Mouse (Mus musculus) common myeloid progenitor, adult 5-6 weeks (primary cell): ENCODE results near the gene Tfip11. TPM values are rescaled to one million over a fixed set of nuclear protein-coding genes. Genes with fewer than 3 reads are reported as not detected.

ENCODE experiments used
- ATAC-seq: replicated peaks from 2 replicates; pipeline ENCODE4 v1.8.0; 2016; ENCODE audit warnings: low read depth, mild to moderate bottlenecking, moderate TSS enrichment, inconsistent platforms; ENCODE audit not compliant: poor library complexity, severe bottlenecking
- total RNA-seq: library from RNA; stranded (forward); fragments of 200-1000, 187-1606 nt; gene quantifications from 2 replicates; pipeline ENCODE4 v1.2.3, GENCODE M21; 2017

The Tfip11 gene
- total RNA-seq, 1 experiment from 2014 or later = 23.8 TPM

DNA sequence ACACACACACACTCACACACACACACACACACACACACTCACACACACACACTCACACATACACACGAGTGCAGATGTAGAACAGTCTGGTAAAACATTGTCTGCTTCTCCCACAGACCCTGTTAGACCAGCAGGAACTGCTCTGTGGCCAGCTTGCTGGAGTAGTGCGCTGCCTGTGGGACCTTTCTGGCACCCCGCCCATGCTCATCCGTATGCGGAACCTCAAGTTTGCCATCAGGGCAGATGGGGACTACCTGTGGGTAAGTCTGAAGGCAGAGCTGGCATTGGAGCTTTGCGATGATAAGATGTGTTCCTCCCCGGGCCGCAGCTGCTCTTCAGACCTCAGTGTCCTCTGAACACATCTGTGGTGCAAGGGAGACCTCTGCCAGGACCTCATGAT, 23.0 kb downstream of the Tfip11 start:
- ATAC-seq = no peak

DNA sequence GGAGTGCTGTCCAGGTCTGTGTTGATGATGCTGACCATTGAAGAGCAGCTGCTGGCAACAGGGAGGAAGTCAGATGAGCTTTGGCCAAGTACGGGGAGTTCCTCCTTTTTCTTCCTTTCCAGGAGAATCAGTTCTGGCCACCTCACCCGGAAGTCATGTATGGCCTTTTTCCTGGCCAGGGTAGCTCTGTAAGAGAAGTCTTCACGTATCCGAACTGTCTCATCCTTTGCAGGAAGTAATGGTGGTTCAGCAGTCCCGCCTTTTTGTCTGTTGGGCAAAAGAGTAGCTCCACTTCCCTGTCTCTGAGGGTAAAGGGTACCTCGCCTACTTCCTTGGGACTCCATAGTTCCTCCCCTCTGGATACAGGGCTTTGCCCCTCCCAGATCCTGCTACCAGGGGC, 29.3 kb downstream of the Tfip11 start:
- no peak for ATAC-seq

DNA sequence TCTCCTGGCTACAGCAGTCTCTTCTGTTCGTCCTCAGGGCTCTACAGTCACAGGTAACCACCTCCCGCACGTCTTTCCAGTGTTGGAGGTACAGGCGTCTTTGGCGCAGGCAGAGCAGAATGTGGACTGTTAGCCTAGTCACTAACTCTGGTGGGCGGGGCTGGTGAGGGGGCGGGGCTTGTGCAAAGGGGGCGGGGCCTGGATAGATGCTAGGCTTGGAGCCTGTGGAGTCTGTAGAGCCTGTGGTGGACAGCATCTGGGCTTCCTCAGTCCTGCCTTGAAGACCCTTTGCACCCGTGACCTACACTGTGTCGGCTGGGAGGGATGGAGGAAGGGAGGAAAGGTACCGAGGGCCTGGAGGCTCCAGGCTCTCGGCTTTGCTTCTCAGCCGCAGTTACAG, 29.8 kb downstream of the Tfip11 start, which contains the start of gene Gm6583:
TSS of gene Gm6583 (minus strand) at position 124 of the 400 bp plus-strand sequence.
- no peak for ATAC-seq

DNA sequence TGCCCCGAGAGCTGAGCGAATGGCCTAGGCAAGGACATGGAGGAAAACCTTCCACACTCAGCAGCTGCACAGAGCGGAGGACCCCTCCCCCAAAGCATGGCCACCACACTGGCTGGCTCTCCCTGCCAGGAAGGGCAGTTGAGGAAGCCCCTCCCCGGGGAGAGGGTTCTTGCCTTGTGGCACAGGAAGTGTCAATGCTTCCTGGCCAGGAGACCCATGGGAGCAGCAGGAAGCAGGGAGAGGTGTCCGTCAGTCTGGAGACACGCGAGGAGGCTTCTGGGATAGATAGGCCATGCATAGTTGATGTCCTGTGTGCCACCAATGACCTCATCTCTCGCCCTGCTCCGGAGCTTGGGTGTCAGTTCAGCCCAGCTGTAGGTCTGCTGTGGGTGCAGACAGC, 30.2 kb downstream of the Tfip11 start:
- no peak for ATAC-seq

DNA sequence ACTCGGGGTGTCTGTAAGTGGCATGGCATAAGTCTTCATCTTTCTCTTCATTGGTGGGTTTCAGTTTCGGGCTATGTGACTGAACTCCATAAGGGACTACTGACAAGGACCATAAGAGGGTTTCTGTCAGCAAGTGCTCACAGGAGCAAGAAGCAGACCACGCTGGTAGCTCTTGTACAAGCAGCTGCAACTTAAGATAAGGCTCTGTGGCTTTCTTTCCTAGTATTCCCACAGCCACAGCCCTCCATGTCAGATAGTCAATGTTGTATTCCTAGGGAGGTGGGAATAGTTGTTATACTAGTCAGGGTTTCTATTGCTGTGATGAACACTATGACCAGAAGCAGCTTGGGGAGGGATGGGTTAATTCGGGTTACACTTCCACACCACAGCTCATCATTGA, 33.4 kb downstream of the Tfip11 start:
- peak; percentile 80 for ATAC-seq

DNA sequence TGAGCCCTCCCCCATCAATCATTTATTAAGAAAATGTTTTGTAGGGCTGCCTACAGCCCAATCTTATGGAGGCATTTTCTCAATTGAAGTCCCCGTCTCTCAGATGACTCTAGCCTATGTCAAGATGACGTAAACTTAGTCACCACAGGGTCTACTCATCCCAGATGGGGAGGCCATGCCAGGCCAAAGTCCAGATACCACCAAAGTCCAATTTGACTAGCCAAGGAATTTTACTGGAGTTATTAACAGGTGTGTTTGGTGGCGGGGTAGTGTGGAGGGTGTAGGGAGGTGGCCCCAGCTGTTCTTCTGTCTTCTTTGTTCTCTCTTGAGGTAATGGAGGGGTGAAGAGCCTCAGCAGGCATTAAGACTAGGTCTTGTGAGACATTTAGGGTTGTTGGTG, 33.9 kb downstream of the Tfip11 start:
- no peak for ATAC-seq

DNA sequence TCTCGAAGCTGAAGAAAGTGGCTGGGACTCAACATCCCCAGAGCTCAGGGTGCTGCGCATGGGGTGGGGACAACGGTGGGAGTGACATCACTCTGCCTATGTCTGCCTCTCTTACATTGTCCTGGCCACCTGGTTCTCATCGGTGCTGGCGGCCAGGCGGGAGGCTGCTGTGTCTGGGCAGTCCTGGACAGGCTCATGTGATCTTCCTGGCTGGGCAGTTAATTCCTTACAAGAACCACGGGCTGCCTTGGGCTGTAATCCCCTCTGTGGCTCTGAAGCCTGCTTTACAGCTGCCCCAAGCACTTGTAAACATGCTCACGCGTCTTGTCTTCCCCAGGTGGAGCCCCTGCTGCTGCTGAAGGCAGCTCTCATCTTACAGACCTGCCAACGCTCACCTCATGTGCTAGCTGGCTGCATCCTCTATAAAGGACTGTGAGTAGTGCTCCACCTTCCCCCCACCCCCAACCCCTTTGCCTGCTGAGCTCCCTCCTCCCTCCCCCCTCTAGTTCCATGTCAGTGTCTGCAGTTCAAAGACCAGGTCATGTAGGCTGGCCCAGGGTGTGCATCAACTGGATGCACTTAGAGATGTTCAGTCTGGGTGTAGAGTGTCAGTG, 38.1 kb downstream of the Tfip11 start:
- ATAC-seq = no peak

DNA sequence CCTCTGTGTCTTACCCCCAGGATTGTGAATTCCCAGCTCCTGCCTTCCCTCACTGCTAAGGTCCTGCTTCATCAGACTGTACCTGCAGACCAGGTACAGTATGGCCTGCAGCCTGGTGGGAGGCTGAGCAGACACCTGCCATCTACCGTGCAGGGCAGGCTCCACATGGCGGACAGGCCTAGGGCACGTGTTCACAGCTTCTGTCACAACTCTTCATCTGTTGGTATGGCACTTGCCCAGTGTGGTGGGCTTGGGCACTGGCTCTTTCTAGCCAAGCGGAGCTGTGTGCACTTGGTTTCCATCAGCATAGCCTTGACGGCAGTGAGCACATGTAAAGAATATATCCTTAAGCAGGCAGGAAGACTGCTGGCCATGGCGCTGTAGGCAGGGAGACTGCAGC, 40.7 kb downstream of the Tfip11 start:
- ATAC-seq = no peak

DNA sequence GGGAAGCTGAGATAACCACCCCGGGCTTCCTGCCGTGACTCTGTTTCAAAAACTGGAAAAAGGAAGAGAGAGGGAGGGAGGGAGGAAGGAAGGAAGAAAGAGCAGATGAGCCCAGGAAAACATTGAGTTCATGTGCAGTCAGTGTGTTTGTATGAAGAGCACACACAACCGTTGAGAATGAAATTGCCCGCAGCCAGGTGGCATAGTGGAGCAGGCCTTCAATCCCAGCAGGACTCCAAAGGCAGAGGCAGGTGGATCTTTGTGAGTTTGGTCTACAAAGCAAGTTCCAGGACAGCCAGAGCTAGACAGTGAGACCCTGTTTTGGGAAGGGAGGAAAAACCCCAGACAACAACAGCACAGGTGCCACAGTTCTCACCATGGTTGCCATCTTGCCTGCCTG, 41.2 kb downstream of the Tfip11 start:
- ATAC-seq = no peak

DNA sequence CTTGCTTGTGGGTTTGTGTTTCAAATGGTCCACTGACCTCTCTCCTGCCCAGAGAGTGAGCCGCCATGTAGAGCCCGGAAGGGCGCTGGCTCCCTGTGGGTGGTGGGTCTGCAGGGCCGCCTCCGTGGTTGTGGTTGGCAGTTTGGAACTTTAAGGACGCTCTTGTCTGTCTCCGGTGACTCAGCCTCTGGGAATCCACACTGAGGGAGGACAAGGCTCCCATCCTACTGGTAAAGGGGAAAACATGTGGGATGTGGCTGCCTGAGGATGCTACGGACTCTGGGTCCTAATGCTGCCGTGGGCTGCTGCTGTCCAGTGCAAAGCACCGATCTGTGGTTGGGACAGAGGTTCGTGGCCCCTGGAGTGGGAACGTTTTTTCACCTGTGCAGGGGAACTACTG, 41.8 kb downstream of the Tfip11 start:
- no peak for ATAC-seq

DNA sequence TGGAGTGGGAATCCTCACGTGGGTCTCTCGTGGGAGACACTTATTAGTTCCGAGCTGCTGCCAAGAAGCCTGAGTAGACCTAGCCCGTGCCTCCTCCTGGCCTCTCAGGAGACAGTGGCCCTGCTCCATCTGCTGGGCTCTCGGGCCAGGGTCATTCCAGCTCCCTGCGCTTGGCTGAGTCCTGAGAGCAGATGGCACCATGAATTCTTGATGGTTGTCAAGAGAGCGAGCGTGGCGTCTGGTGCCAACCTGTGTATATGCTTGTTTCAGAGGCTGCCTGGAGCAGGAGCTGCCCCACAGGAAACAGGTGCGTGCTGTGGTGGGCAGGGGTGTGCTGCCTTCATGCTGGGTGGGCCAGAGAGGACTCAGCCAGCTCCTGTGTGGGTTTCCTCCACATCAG, 42.5 kb downstream of the Tfip11 start:
- ATAC-seq = no peak

DNA sequence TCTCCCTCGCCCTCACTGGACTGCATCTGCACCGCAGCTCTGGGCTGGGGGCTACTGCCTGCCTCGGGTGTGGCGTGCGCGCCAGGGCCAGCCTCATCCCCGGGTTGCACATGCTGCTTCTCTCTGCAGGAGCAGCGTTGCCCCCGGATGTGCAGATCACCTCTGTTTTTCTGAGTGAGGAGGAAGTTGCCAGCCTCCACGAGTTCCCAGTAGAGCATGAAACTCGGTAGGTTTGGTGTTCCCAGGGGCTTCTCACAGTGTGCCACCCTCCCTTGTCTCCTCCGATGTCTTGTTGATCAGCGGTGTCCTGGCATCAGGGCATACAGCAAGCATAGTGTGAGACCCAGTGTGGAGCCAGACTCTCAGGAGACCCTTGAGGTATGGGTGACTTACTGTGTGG, 43.2 kb downstream of the Tfip11 start:
- no peak for ATAC-seq

DNA sequence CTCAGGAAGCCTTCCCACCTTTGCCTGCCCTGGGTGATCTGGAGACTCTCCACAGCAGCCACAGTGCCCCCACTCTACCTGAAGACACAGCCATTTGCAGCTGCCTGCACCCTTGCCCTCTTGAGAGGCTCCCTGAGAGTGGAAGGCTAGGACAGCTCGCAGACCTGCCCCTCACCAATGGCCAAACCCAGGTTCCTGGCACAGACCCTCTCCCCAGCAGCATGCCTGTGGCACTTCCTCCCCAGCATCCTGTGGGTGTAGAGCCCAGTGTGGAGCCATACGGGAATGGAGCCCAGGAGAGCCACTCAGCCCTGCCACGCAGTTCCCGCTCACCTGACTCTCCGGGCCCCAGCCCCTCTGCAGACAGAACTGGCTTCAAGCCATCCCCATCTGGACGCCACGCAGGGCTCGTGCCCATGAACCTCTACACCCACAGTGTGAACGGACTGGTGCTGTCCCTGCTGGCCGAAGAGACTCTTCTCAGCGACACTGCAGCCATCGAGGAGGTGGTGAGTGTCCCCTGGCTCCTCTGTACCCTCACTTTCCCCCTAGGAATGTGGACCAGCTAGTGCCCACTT, 44.2 kb downstream of the Tfip11 start:
- ATAC-seq = no peak

DNA sequence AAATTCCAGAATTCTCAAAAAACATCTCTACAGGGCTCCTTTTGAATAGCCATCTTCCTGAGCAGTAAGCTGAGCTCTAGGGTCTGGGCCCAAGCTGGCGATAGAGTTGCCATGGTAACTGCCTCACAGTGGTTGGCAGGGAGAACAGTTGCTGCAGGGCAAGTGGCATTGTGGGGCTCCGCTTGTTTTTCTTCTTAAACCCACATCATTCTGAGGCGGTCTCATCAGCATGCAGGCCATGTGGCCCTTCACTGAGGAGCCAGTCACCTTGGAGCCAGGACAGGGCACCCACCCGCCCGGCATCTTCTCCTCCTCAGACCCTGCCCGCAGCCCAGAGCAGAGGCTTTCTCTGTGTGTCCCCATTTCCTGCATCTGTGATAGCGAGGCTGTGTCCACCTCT, 45.8 kb downstream of the Tfip11 start:
- ATAC-seq = no peak

DNA sequence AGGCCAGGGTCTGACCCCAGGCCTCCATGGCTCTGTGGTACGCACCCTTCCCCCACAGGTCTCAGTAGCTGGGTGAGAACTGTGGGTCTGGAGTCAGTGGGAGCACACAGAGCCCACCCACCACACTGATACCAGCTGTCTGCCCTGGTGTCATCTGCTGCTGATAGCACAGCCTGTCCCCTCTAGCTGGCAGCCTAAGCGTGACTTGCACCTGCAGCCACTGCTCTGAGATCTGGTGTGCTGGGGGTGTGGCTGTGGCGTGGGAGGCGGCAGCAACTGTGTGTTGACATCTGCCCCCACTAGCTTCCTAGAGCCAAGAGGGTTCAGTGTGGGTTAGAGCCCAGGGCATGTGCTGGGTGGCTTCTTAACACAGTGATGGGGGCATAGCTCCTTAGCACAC, 50.0 kb downstream of the Tfip11 start:
- no peak for ATAC-seq

DNA sequence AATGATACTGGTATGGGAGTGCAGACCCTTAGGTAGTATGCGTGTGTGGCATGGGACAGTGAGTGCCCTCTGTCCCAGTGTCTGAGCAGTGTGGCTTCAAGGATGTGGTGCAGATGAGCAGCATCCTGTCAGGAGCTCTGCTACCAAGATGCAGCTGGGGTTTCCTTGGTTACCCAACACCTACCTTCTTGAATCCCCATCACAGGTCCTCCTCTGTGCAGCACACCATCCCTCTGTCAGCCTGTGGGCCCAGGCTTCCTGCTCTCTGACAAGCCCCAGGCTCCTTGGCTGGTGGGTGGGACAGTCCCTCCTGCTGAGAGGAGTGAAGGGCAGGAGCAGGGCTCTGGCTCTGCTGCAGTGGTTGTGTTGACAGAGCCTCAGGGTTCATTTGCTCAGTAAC, 51.2 kb downstream of the Tfip11 start:
- ATAC-seq = no peak

DNA sequence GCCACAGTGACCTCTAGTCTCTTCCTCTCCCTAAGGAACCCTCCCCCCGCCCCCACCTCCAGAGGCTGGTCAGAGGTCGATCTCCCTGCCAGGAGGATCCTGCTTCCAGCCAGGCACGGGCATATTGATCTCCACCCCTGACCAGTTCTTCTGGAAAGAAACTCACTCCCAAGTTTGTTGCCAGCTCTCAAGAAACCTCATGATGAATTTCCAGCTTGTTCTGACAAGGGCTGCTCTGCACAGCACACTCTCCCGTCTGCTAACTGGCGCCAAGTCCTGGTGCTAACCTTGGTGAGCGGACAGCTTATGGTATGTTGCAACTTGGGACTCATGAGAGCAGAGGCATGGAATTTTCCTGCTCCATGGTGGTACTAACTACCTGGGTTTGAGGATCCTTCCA, 52.6 kb downstream of the Tfip11 start:
- no peak for ATAC-seq

DNA sequence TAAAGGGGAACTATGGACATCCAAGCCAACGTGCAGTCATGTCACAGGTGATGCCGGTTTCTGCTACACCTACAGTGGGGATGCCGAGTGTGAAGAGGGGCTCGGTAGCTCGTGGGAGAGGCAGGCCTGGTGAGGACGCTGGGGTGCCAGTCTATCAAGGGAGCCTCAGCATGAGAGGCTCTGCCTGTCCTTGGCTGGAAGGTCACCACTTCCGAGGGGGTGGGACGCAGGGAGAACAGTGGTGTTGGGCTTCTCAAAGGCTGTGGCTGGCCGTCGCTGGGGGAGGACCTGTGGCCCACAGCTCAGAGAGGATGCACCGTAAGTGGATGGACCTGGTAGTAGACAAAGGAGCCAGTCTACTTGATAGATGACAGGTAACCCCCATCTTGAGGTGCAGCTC, 55.0 kb downstream of the Tfip11 start:
- ATAC-seq = no peak

DNA sequence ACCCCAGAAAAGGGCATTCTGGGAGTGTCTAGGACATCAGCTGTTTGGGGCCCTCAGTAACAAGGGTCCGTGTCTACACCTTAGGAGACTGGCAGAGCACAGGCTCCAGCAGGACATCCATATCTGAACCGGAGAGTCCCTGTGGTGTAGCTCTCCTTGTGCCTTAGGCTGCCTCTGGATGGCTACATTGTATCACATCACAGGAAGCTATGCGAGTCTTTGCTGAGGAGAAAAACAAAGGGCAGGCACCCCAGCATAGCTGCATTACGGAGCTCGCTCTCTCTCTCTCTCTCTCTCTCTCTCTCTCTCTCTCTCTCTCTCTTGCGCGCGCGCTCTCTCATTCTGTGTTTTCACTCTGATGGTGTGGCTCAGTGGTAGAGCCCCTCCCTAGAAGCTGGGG, 55.9 kb downstream of the Tfip11 start:
- ATAC-seq = no peak

DNA sequence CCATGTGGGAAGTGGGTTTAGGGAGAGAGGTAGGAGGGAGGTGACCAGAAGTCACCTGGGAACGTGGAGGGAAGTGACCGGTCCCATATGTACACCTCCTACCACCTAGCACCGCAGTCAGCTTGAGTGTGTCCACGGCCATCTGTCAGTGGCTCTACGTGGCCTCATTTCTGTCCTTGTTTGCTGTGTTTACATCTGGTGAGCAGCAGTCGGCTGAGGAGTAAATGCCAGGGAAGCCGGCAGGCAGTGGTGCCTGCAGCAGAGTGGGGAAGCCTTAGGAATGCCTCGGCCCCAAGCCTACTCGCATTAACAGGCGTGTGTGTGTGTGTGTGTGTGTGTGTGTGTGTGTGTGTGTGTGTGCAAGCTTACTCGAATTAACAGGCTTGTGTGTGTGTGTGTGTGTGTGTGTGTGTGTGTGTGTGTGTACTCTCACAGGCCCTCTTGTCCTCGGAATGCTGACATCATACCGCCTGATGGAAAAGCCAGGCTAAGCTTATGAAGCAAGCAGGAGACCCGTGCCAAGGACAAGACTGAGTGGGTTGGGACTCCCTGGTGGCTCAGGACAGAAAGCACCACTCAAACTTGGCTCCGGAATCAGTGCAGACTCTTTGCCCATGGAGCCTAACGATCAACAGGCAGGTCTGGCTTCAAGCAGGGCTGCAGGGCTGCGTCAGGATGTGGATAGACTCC, 56.6 kb downstream of the Tfip11 start:
- no peak for ATAC-seq

DNA sequence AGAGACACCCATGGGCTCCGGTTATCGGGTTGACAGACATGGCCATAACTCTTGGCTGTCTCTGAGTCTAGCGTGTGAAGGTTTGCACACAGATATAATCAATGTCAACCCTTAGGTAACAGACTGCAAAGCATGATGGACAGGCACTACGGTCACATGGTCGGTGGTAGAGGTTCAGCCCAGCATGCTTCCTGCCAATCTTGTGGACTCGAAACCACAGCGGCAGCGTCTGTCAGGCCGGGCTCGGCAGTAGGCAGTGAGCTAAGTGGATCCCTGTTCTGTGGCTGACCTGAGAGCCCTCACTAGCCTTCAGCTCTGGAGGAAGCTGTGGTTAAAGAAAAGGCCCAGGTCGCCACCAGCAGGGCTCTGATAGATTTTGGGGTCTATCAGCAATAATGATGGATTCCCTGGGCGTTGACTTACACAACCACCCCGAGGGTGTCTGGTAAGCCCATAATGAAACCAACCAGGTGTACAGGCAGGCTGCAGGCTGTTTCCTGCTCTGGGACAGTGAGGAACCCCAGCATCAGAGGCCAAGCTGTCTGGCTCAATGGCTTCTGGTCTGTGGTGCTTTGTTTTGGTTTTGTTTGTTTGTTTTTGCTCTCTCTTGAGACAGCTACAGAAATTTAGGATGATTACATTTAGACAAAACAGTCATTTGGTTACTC, 58.8 kb downstream of the Tfip11 start:
- ATAC-seq = peak; percentile 88
